Mouse (Mus musculus) lung, embryonic 14.5 days (tissue): Measurements from ENCODE around the gene Hoxa7. TPM values are rescaled to one million over a fixed set of nuclear protein-coding genes. Genes with fewer than 3 reads are reported as not detected.
A peak's percentile ranks its signal among the peaks of the same experiment; 100 is the strongest.

Source experiments
- ATAC-seq: fragments of 200-750 bp; cut with Nextera tagmentation; 2 replicates; pipeline ENCODE4 v1.8.0; 2017; ENCODE audit warnings: mild to moderate bottlenecking, moderate TSS enrichment, moderate library complexity; ENCODE audit not compliant: insufficient read depth
- DNase-seq: peaks from one replicate; pipeline ENCODE4 v3.0.0-alpha.2; 2015
- H3K27ac ChIP-seq: fragments of 300-500 bp; sonication (generic); 2 replicates; pipeline ENCODE4 v1.5.1; 2014; ENCODE audit warnings: low read depth, mild to moderate bottlenecking, moderate library complexity
- H3K27me3 ChIP-seq: fragments of 300-500 bp; sonication (generic); 2 replicates; pipeline ENCODE4 v1.6.1; 2014; ENCODE audit warnings: low read length, control low read depth; ENCODE audit not compliant: insufficient read depth
- H3K36me3 ChIP-seq: fragments of 300-500 bp; sonication (generic); 2 replicates; pipeline ENCODE4 v1.6.1; 2014; ENCODE audit warnings: control low read depth; ENCODE audit not compliant: insufficient read depth
- H3K4me1 ChIP-seq: fragments of 300-500 bp; sonication (generic); 2 replicates; pipeline ENCODE4 v1.6.1; 2014; ENCODE audit warnings: antibody characterized with exemption, control low read depth; ENCODE audit not compliant: insufficient read depth
- H3K4me2 ChIP-seq: fragments of 300-500 bp; sonication (generic); 2 replicates; pipeline ENCODE4 v1.6.1; 2014; ENCODE audit warnings: mild to moderate bottlenecking
- H3K4me3 ChIP-seq: fragments of 300-500 bp; sonication (generic); 2 replicates; pipeline ENCODE4 v1.5.1; 2014; ENCODE audit warnings: low read depth, low read length
- H3K9ac ChIP-seq: fragments of 300-500 bp; sonication (generic); 2 replicates; pipeline ENCODE4 v1.6.1; 2014
- H3K9me3 ChIP-seq: fragments of 300-500 bp; sonication (generic); 2 replicates; pipeline ENCODE4 v1.6.1; 2016; ENCODE audit warnings: low read depth, low read length, control low read depth
- CTCF ChIP-seq: IDR thresholded peaks from 2 replicates; pipeline ENCODE4 v1.5.1; 2016; ENCODE audit warnings: antibody characterized with exemption, low read depth
- WGBS: fragments of 180-500 bp; shearing (Covaris S2); extraction: QIAGEN DNeasy Blood & Tissue Kit; methylation state at CpG from one replicate; pipeline ENCODE4 v1.1.7; 2014; 5-methylcytosine and 5-hydroxymethylcytosine counted together
- polyA plus RNA-seq: library from polyadenylated mRNA; unstranded; fragments of >200 nt; fragmentation: Nextera tagmentation; extraction: Ambion mirVana; gene quantifications from 2 replicates; pipeline ENCODE4 v1.2.1, GENCODE M21; 2014

Gene Hoxa7
- polyA plus RNA-seq, 1 experiment from 2014 or later = 5.8 TPM

- Histone ChIP-seq H3K27ac (no peak within 1 kb of the TSS), H3K9ac (0 out of 2 replicates have a peak within 1 kb of the TSS, but pooled peaks have one; percentile 17), H3K9me3 (no peaks in the 10 kb centered on the region), H3K4me1 (no peaks in the 10 kb centered on the region), H3K27me3 (peaks cover 91% of the 10 kb centered on the region), H3K4me3 (peak within 1 kb of the TSS; percentile 38), H3K36me3 (no peaks in the 10 kb centered on the region), H3K4me2 (peak within 1 kb of the TSS; percentile 67)
- DNase-seq (peak; percentile 63), ATAC-seq (peak; percentile 82; the same call in 1 of the 2 replicates)
- no peak for TF ChIP-seq CTCF
- 1% methylated on average over 65 of the region's 72 CpGs for WGBS
Measured at GRCm38 (mm10) chr6:52260654-52261575, 39.3 kb upstream of the Hoxa7 start, which contains the start of gene Hoxa13. Gene Hoxa13 (minus strand): TSS chr6:52260880.

- no peaks in the 10 kb centered on the region for H3K36me3 ChIP-seq
- no peaks in the 10 kb centered on the region for H3K4me1 ChIP-seq
- no peak overlapping the region for H3K27ac ChIP-seq
- 1% methylated on average over 33 of the region's 39 CpGs for WGBS
- ATAC-seq (no peak), DNase-seq (no peak)
- no peak for TF ChIP-seq CTCF
- H3K4me2 ChIP-seq = peak overlapping the region; percentile 67
- H3K9me3 ChIP-seq = no peaks in the 10 kb centered on the region
- H3K27me3 ChIP-seq = peaks cover 88% of the 10 kb centered on the region
- H3K4me3 ChIP-seq = peak overlapping the region; percentile 30
- no peak overlapping the region for H3K9ac ChIP-seq
Measured at GRCm38 (mm10) chr6:52259811-52260261, 38.2 kb upstream of the Hoxa7 start.

GRCm38 (mm10) chr6:52259081-52259790 is 37.6 kb upstream of the Hoxa7 start:
- Histone ChIP-seq H3K27ac (no peak overlapping the region), H3K9ac (no peak overlapping the region), H3K4me2 (no peak overlapping the region; the same call in 1 of the 2 replicates), H3K9me3 (no peaks in the 10 kb centered on the region), H3K4me3 (peak overlapping the region; percentile 30; the same call in 1 of the 2 replicates), H3K36me3 (no peaks in the 10 kb centered on the region), H3K4me1 (no peaks in the 10 kb centered on the region), H3K27me3 (peaks cover 88% of the 10 kb centered on the region)
- DNase-seq (no peak), ATAC-seq (no peak)
- 3% methylated on average over 24 of the region's 25 CpGs for WGBS
- no peak for TF ChIP-seq CTCF

- H3K4me1 ChIP-seq = no peaks in the 10 kb centered on the region
- no peak overlapping the region for H3K4me2 ChIP-seq
- DNase-seq = peak; percentile 94
- peaks cover 88% of the 10 kb centered on the region for H3K27me3 ChIP-seq
- no peak for ATAC-seq
- WGBS = under 1% methylated on average over 6 of the region's 6 CpGs
- no peak overlapping the region for H3K9ac ChIP-seq
- TF ChIP-seq CTCF = peak; percentile 84
- H3K9me3 ChIP-seq = no peaks in the 10 kb centered on the region
- no peak overlapping the region for H3K27ac ChIP-seq
- H3K4me3 ChIP-seq = no peak overlapping the region
- no peaks in the 10 kb centered on the region for H3K36me3 ChIP-seq
Measured at GRCm38 (mm10) chr6:52256956-52257355, 35.3 kb upstream of the Hoxa7 start.

GRCm38 (mm10) chr6:52253511-52254500 is 32.2 kb upstream of the Hoxa7 start:
- peak overlapping the region; percentile 45 for H3K4me2 ChIP-seq
- peaks cover 95% of the 10 kb centered on the region for H3K27me3 ChIP-seq
- H3K9ac ChIP-seq = no peak overlapping the region
- H3K4me3 ChIP-seq = no peak overlapping the region
- DNase-seq (no peak), ATAC-seq (peak; percentile 41; the same call in 1 of the 2 replicates)
- no peak for TF ChIP-seq CTCF
- H3K9me3 ChIP-seq = no peaks in the 10 kb centered on the region
- no peak overlapping the region for H3K27ac ChIP-seq
- H3K4me1 ChIP-seq = no peaks in the 10 kb centered on the region
- H3K36me3 ChIP-seq = no peaks in the 10 kb centered on the region
- WGBS = 1% methylated on average over 59 of the region's 59 CpGs

GRCm38 (mm10) chr6:52252775-52253376 is 31.2 kb upstream of the Hoxa7 start:
- no peak for DNase-seq
- H3K4me2 ChIP-seq = no peak overlapping the region; the same call in 1 of the 2 replicates

More at GRCm38 (mm10) chr6:52252775-52253376, 31.2 kb upstream of the Hoxa7 start:
- 0 out of 2 replicates have a peak overlapping the region, but pooled peaks have one; percentile 3 for H3K4me3 ChIP-seq
- no peak overlapping the region for H3K9ac ChIP-seq
- no peaks in the 10 kb centered on the region for H3K4me1 ChIP-seq
- H3K27me3 ChIP-seq = peaks cover 95% of the 10 kb centered on the region
- 2% methylated on average over 35 of the region's 35 CpGs for WGBS
- no peak overlapping the region for H3K27ac ChIP-seq
- no peak for TF ChIP-seq CTCF
- H3K36me3 ChIP-seq = no peaks in the 10 kb centered on the region
- no peaks in the 10 kb centered on the region for H3K9me3 ChIP-seq
- no peak for ATAC-seq
